10 mouse cellular contexts compared by ENCODE assay signal in the genomic region with DNA sequence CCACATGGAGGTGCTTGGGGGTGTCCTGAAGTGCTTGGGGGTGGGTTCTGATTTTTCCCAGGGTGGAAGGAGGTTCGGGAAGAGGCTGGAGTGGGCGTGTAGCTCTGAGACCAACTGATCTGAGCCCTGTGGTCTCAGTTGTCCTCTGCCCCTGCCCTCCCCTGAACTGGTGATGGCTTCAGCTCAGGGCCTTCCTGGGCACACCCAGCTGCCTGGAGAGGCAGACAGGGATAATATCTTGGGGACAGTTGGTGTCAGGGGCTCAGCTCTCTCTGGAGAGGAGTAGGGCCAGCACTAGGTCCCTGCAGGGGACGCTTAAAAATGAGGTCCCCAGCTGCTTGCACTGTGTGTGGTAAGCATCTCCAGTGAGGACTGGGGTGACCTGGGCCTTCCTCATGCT. TPM values are rescaled to one million over a fixed set of nuclear protein-coding genes. Genes with fewer than 3 reads are reported as not detected.
DNase-seq lines count a peak whose midpoint lies in the region; ATAC-seq and TF ChIP-seq lines count a peak whose summit lies in the region.
"Had no signal": no experiment of that assay in that cellular context is flagged by ENCODE, and none has a peak within 500 bp of the region (broad histone marks: within the 10 kb centered on the region; RNA-seq: fewer than 3 reads in every experiment).

No protein-coding gene starts in this region.

- H3K36me3 ChIP-seq in embryonic facial prominence, embryonic 14.5 days (ENCODE audit: control insufficient read depth, insufficient read depth, low read length) = peaks cover 18% of the 10 kb centered on the region
- H3K36me3 ChIP-seq in intestine, embryonic 14.5 days (ENCODE audit: control insufficient read depth, insufficient read depth, low read length) = peaks cover 24% of the 10 kb centered on the region
- H3K36me3 ChIP-seq in midbrain, postnatal 0 days (ENCODE audit: insufficient read depth, low read length) = peaks cover 21% of the 10 kb centered on the region

- DNase-seq in layer of hippocampus, adult 2 months (ENCODE audit: low spot score in 2 of 2) = no peak
- no peak for DNase-seq in layer of hippocampus, adult 9-11 months
- no peak for DNase-seq in embryonic facial prominence, embryonic 14.5 days (ENCODE audit: low spot score)
- no peak for DNase-seq in intestine, embryonic 14.5 days (ENCODE audit: low spot score)
- no peak for DNase-seq in midbrain, postnatal 0 days (ENCODE audit: low spot score)
- no peak for DNase-seq in right cerebral cortex, postnatal 10 days (ENCODE audit: low spot score in 2 of 2)
- no peak for DNase-seq in embryo, embryonic 9.5 days (ENCODE audit: extremely low spot score)
- no peak for DNase-seq in T-cell, adult 2 months (ENCODE audit: low spot score)
- DNase-seq: gastrocnemius, postnatal 25 days had no signal

- no peaks in the 10 kb centered on the region for H3K27me3 ChIP-seq in embryonic facial prominence, embryonic 14.5 days (replicated peaks; ENCODE audit: control insufficient read depth, insufficient read depth, low read length)
- no peaks in the 10 kb centered on the region for H3K27me3 ChIP-seq in intestine, embryonic 14.5 days (replicated peaks; ENCODE audit: control insufficient read depth, insufficient read depth, low read length)
- H3K27me3 ChIP-seq in midbrain, postnatal 0 days (ENCODE audit: insufficient read depth, low read length) = no peaks in the 10 kb centered on the region

- TF ChIP-seq CTCF in layer of hippocampus, adult 2 months (conservative IDR thresholded peaks at IDR 0.05) = no peak
- no peak for TF ChIP-seq CTCF in midbrain, postnatal 0 days (IDR thresholded peaks at IDR 0.05)

- 73% methylated on average over 2 of the region's 3 CpGs for WGBS in embryonic facial prominence, embryonic 14.5 days
- WGBS in intestine, embryonic 14.5 days = 61% methylated on average over 3 of the region's 3 CpGs
- WGBS in midbrain, postnatal 0 days = 70% methylated on average over 3 of the region's 3 CpGs

- peak overlapping the region; percentile 40 for H3K9ac ChIP-seq in embryonic facial prominence, embryonic 14.5 days (ENCODE audit: low read depth, low read length)
- peak overlapping the region; percentile 16; the same call in 1 of the 2 replicates for H3K9ac ChIP-seq in intestine, embryonic 14.5 days (ENCODE audit: low read length)
- no peak overlapping the region for H3K9ac ChIP-seq in midbrain, postnatal 0 days (replicated peaks; ENCODE audit: low read length, poor library complexity, severe bottlenecking)

- H3K4me1 ChIP-seq in embryonic facial prominence, embryonic 14.5 days (ENCODE audit: control insufficient read depth, insufficient read depth, low read length) = peaks cover 22% of the 10 kb centered on the region
- H3K4me1 ChIP-seq in intestine, embryonic 14.5 days (replicated peaks; ENCODE audit: control insufficient read depth, insufficient read depth, low read length) = peaks cover 17% of the 10 kb centered on the region
- H3K4me1 ChIP-seq in midbrain, postnatal 0 days (ENCODE audit: insufficient read depth, low read length) = peaks cover 19% of the 10 kb centered on the region

- H3K27ac ChIP-seq in layer of hippocampus, adult 2 months = peak overlapping the region; percentile 64
- H3K27ac ChIP-seq in embryonic facial prominence, embryonic 14.5 days (replicated peaks; ENCODE audit: low read depth, low read length) = peak overlapping the region; percentile 58; the same call in 1 of the 2 replicates
- no peak overlapping the region; the same call in 1 of the 2 replicates for H3K27ac ChIP-seq in intestine, embryonic 14.5 days (ENCODE audit: low read depth)
- H3K27ac ChIP-seq in midbrain, postnatal 0 days (ENCODE audit: low read depth, low read length) = peak overlapping the region; percentile 51; the same call in 1 of the 2 replicates

- 0 out of 2 replicates have a peak overlapping the region, but pooled peaks have one; percentile 23 for H3K4me2 ChIP-seq in embryonic facial prominence, embryonic 14.5 days (ENCODE audit: low read depth, low read length)
- no peak overlapping the region for H3K4me2 ChIP-seq in intestine, embryonic 14.5 days (ENCODE audit: low read length)
- H3K4me2 ChIP-seq in midbrain, postnatal 0 days (ENCODE audit: low read depth, low read length, poor library complexity, severe bottlenecking) = no peak overlapping the region

- ATAC-seq in embryonic facial prominence, embryonic 14.5 days (ENCODE audit: low read depth) = no peak
- no peak for ATAC-seq in intestine, embryonic 14.5 days (replicated peaks; ENCODE audit: low FRiP score, low TSS enrichment, low read depth)
- ATAC-seq in midbrain, postnatal 0 days (ENCODE audit: low FRiP score) = no peak

- no peaks in the 10 kb centered on the region for H3K9me3 ChIP-seq in embryonic facial prominence, embryonic 14.5 days (ENCODE audit: control insufficient read depth, low read length)
- H3K9me3 ChIP-seq in intestine, embryonic 14.5 days (ENCODE audit: control insufficient read depth, low read length) = no peaks in the 10 kb centered on the region
- H3K9me3 ChIP-seq in midbrain, postnatal 0 days (ENCODE audit: low read length) = no peaks in the 10 kb centered on the region

- no peak overlapping the region for H3K4me3 ChIP-seq in layer of hippocampus, adult 2 months
- no peak overlapping the region for H3K4me3 ChIP-seq in embryonic facial prominence, embryonic 14.5 days (ENCODE audit: low read depth, low read length)
- H3K4me3 ChIP-seq in intestine, embryonic 14.5 days (ENCODE audit: low read depth, low read length) = no peak overlapping the region
- no peak overlapping the region for H3K4me3 ChIP-seq in midbrain, postnatal 0 days (ENCODE audit: low read depth, low read length)

RNA-seq across cellular contexts. Expression of a gene that starts 2.8 kb away (rescaled TPM):
- 10 to 100 TPM; 61.2 to 63.2 TPM for total RNA-seq in layer of hippocampus, adult 2 months (2021)
- polyA plus RNA-seq in embryonic facial prominence, embryonic 14.5 days (2014; fragmentation: Nextera tagmentation; extraction: Ambion mirVana) = 37.6 and 40.8 TPM in 2 replicates
- 27.0 and 30.6 TPM in 2 replicates for polyA plus RNA-seq in intestine, embryonic 14.5 days (2014; fragmentation: Nextera tagmentation; extraction: Ambion mirVana)
- total RNA-seq in midbrain, postnatal 0 days (2014; rRNA removed) = 116 and 132 TPM in 2 replicates
- polyA plus RNA-seq in midbrain, postnatal 0 days (2015; fragmentation: Nextera tagmentation; extraction: Ambion mirVana) = 78.6 and 86.2 TPM in 2 replicates

RNA-seq across cellular contexts. Expression of a gene that starts 2.8 kb away (rescaled TPM):
- total RNA-seq in layer of hippocampus, adult 2 months (2021) = 10 to 100 TPM; 51.6 to 53.3 TPM
- 303 and 331 TPM in 2 replicates for polyA plus RNA-seq in embryonic facial prominence, embryonic 14.5 days (2014; fragmentation: Nextera tagmentation; extraction: Ambion mirVana)
- 406 and 412 TPM in 2 replicates for polyA plus RNA-seq in intestine, embryonic 14.5 days (2014; fragmentation: Nextera tagmentation; extraction: Ambion mirVana)
- 136 and 249 TPM in 2 replicates for total RNA-seq in midbrain, postnatal 0 days (2014; rRNA removed)
- 292 and 299 TPM in 2 replicates for polyA plus RNA-seq in midbrain, postnatal 0 days (2015; fragmentation: Nextera tagmentation; extraction: Ambion mirVana)

RNA-seq across cellular contexts. Expression of a gene that starts 13.8 kb away (rescaled TPM):
- total RNA-seq in layer of hippocampus, adult 2 months (2021) = under 1 TPM; 0.46 to 0.56 TPM
- 0.06 and 0.08 TPM in 2 replicates for polyA plus RNA-seq in embryonic facial prominence, embryonic 14.5 days (2014; fragmentation: Nextera tagmentation; extraction: Ambion mirVana)
- 0.04 TPM in 1 of 2 replicates, not detected in the other for polyA plus RNA-seq in intestine, embryonic 14.5 days (2014; fragmentation: Nextera tagmentation; extraction: Ambion mirVana)
- total RNA-seq in midbrain, postnatal 0 days (2014; rRNA removed) = 0.09 and 0.11 TPM in 2 replicates
- 0.27 and 0.31 TPM in 2 replicates for polyA plus RNA-seq in midbrain, postnatal 0 days (2015; fragmentation: Nextera tagmentation; extraction: Ambion mirVana)
- total RNA-seq: ES-E14; gastrocnemius, postnatal 25 days had no signal

RNA-seq across cellular contexts. Expression of a gene that starts 14.0 kb away (rescaled TPM):
- total RNA-seq in layer of hippocampus, adult 2 months (2021) = 10 to 100 TPM; 49.4 to 54.3 TPM
- polyA plus RNA-seq in embryonic facial prominence, embryonic 14.5 days (2014; fragmentation: Nextera tagmentation; extraction: Ambion mirVana) = 1.2 and 1.3 TPM in 2 replicates
- 0.07 and 0.20 TPM in 2 replicates for polyA plus RNA-seq in intestine, embryonic 14.5 days (2014; fragmentation: Nextera tagmentation; extraction: Ambion mirVana)
- total RNA-seq in midbrain, postnatal 0 days (2014; rRNA removed) = 39.3 and 61.0 TPM in 2 replicates
- 24.4 and 26.8 TPM in 2 replicates for polyA plus RNA-seq in midbrain, postnatal 0 days (2015; fragmentation: Nextera tagmentation; extraction: Ambion mirVana)

RNA-seq across cellular contexts. Expression of a gene that starts 31.4 kb away (rescaled TPM):
- 100 to 1,000 TPM; 478 to 493 TPM for total RNA-seq in layer of hippocampus, adult 2 months (2021)
- polyA plus RNA-seq in embryonic facial prominence, embryonic 14.5 days (2014; fragmentation: Nextera tagmentation; extraction: Ambion mirVana) = 1,606 and 1,697 TPM in 2 replicates
- polyA plus RNA-seq in intestine, embryonic 14.5 days (2014; fragmentation: Nextera tagmentation; extraction: Ambion mirVana) = 1,692 and 1,787 TPM in 2 replicates
- total RNA-seq in midbrain, postnatal 0 days (2014; rRNA removed) = 863 and 928 TPM in 2 replicates
- polyA plus RNA-seq in midbrain, postnatal 0 days (2015; fragmentation: Nextera tagmentation; extraction: Ambion mirVana) = 1,039 and 1,193 TPM in 2 replicates
